In the genomic region with DNA sequence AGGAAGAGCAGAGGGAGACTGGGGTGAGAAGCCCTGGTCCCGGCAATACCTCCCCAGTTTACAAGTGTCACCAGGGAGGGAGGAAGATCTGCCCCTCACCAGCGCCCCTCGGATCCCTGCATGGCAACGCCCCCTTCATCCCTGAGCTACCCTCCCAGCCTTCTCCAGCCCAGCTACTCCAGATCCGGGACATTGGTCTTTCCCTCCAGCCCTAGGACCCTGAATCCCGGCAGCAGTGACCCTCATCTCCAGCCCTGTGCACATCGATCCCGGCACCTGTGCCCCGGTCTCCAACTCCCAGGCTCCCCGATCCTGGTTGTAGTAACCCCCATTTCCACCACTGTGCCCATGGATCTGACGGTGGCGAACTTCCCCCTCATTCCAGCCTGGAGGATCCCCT, we compare ENCODE assay signal across 8 mouse cellular contexts. TPM values are rescaled to one million over a fixed set of nuclear protein-coding genes. Genes with fewer than 3 reads are reported as not detected.
A peak's percentile ranks its signal among the peaks of the same experiment; 100 is the strongest.
DNase-seq lines count a peak whose midpoint lies in the region; ATAC-seq and TF ChIP-seq lines count a peak whose summit lies in the region.

No protein-coding gene starts in this region.

- no peak for TF ChIP-seq CTCF in E14TG2a.4 (conservative IDR thresholded peaks at IDR 0.05; ENCODE audit: low read length)

- H3K4me2 ChIP-seq in forebrain, embryonic 12.5 days: peak overlapping the region; percentile 93
- H3K4me2 ChIP-seq in liver, embryonic 15.5 days: peak overlapping the region; percentile 96

- peak overlapping the region; percentile 72 for H3K9ac ChIP-seq in forebrain, embryonic 12.5 days
- peak overlapping the region; percentile 62 for H3K9ac ChIP-seq in liver, embryonic 15.5 days

- H3K27me3 ChIP-seq in heart, embryonic 10.5 days (ENCODE audit: insufficient read depth, poor library complexity, severe bottlenecking): no peaks in the 10 kb centered on the region
- H3K27me3 ChIP-seq in E14TG2a.4 (ENCODE audit: insufficient read depth, low read length): no peaks in the 10 kb centered on the region
- H3K27me3 ChIP-seq in forebrain, embryonic 12.5 days: 0 out of 2 replicates have a peak, but pooled peaks cover 9% of the 10 kb centered on the region
- peaks cover 7% of the 10 kb centered on the region; the same call in 1 of the 2 replicates for H3K27me3 ChIP-seq in liver, embryonic 15.5 days

- H3K4me3 ChIP-seq in heart, embryonic 10.5 days: peak overlapping the region; percentile 79
- peak overlapping the region; percentile 99 for H3K4me3 ChIP-seq in E14TG2a.4 (replicated peaks; ENCODE audit: low read length)
- H3K4me3 ChIP-seq in forebrain, embryonic 12.5 days (replicated peaks): peak overlapping the region; percentile 63
- peak overlapping the region; percentile 68 for H3K4me3 ChIP-seq in liver, embryonic 15.5 days (replicated peaks)

- H3K36me3 ChIP-seq in heart, embryonic 10.5 days: peaks cover 23% of the 10 kb centered on the region
- peaks cover 32% of the 10 kb centered on the region for H3K36me3 ChIP-seq in E14TG2a.4 (ENCODE audit: insufficient read depth, low read length)
- H3K36me3 ChIP-seq in forebrain, embryonic 12.5 days (replicated peaks): peaks cover 22% of the 10 kb centered on the region
- H3K36me3 ChIP-seq in liver, embryonic 15.5 days (replicated peaks): peaks cover 11% of the 10 kb centered on the region

- H3K9me3 ChIP-seq in heart, embryonic 10.5 days: no peaks in the 10 kb centered on the region
- no peaks in the 10 kb centered on the region for H3K9me3 ChIP-seq in E14TG2a.4 (ENCODE audit: low read length)
- H3K9me3 ChIP-seq in forebrain, embryonic 12.5 days: no peaks in the 10 kb centered on the region
- H3K9me3 ChIP-seq in liver, embryonic 15.5 days (replicated peaks): no peaks in the 10 kb centered on the region

- WGBS in heart, embryonic 10.5 days: 2% methylated on average over 12 of the region's 12 CpGs
- under 1% methylated on average over 12 of the region's 12 CpGs for WGBS in forebrain, embryonic 12.5 days
- WGBS in liver, embryonic 15.5 days (ENCODE audit: insufficient replicate concordance): 2% methylated on average over 12 of the region's 12 CpGs

- peak; percentile 25 for ATAC-seq in forebrain, embryonic 12.5 days (ENCODE audit: low FRiP score)
- no peak for ATAC-seq in liver, embryonic 15.5 days (ENCODE audit: insufficient read depth)

- peaks cover 43% of the 10 kb centered on the region for H3K4me1 ChIP-seq in heart, embryonic 10.5 days
- H3K4me1 ChIP-seq in E14TG2a.4 (replicated peaks; ENCODE audit: low read depth, low read length): peaks cover 68% of the 10 kb centered on the region
- peaks cover 31% of the 10 kb centered on the region for H3K4me1 ChIP-seq in forebrain, embryonic 12.5 days
- H3K4me1 ChIP-seq in liver, embryonic 15.5 days (replicated peaks): peaks cover 48% of the 10 kb centered on the region

- peak overlapping the region; percentile 91 for H3K27ac ChIP-seq in heart, embryonic 10.5 days
- H3K27ac ChIP-seq in forebrain, embryonic 12.5 days: peak overlapping the region; percentile 79
- H3K27ac ChIP-seq in liver, embryonic 15.5 days (replicated peaks): peak overlapping the region; percentile 55

- DNase-seq in heart, embryonic 10.5 days (ENCODE audit: low spot score): no peak
- no peak for DNase-seq in heart, postnatal 4 days
- DNase-seq in adrenal gland, postnatal 25 days: no peak
- DNase-seq in B cell, adult 2 months: no peak
- no peak for DNase-seq in kidney, postnatal 14 days

RNA-seq across cellular contexts. Expression of gene Mvd, which starts 0.4 kb away (rescaled TPM):
- polyA plus RNA-seq in heart, embryonic 10.5 days (2016; fragmentation: Nextera tagmentation; extraction: Ambion mirVana): 41.7 and 43.8 TPM in 2 replicates
- 1 to 10 TPM; 8.0 to 8.4 TPM for total RNA-seq in heart, postnatal 4 days (2021)
- polyA plus RNA-seq in forebrain, embryonic 12.5 days (2016; fragmentation: Nextera tagmentation; extraction: Ambion mirVana): 39.3 and 42.6 TPM in 2 replicates
- 24.3 and 25.1 TPM in 2 replicates for polyA plus RNA-seq in liver, embryonic 15.5 days (2015; fragmentation: Nextera tagmentation; extraction: Ambion mirVana)
- total RNA-seq in adrenal gland, postnatal 25 days (2021): 53.6 and 78.3 TPM in 2 replicates

RNA-seq across cellular contexts. Expression of gene Cyba, which starts 10.1 kb away (rescaled TPM):
- polyA plus RNA-seq in heart, embryonic 10.5 days (2016; fragmentation: Nextera tagmentation; extraction: Ambion mirVana): 185 and 214 TPM in 2 replicates
- total RNA-seq in heart, postnatal 4 days (2021): 10 to 100 TPM; 59.7 to 69.2 TPM
- 37.8 and 42.6 TPM in 2 replicates for polyA plus RNA-seq in forebrain, embryonic 12.5 days (2016; fragmentation: Nextera tagmentation; extraction: Ambion mirVana)
- polyA plus RNA-seq in liver, embryonic 15.5 days (2015; fragmentation: Nextera tagmentation; extraction: Ambion mirVana): 196 TPM in 2 replicates
- 25.4 and 27.0 TPM in 2 replicates for total RNA-seq in adrenal gland, postnatal 25 days (2021)

RNA-seq across cellular contexts. Expression of gene Snai3, which starts 17.8 kb away (rescaled TPM):
- 2.3 and 6.6 TPM in 2 replicates for polyA plus RNA-seq in heart, embryonic 10.5 days (2016; fragmentation: Nextera tagmentation; extraction: Ambion mirVana)
- under 1 TPM; 0.55 to 0.63 TPM for total RNA-seq in heart, postnatal 4 days (2021)
- 0.15 TPM in 1 of 2 replicates, not detected in the other for polyA plus RNA-seq in forebrain, embryonic 12.5 days (2016; fragmentation: Nextera tagmentation; extraction: Ambion mirVana)
- polyA plus RNA-seq in liver, embryonic 15.5 days (2015; fragmentation: Nextera tagmentation; extraction: Ambion mirVana): 0.38 and 0.64 TPM in 2 replicates
- not detected in 2 replicates for total RNA-seq in adrenal gland, postnatal 25 days (2021)

RNA-seq across cellular contexts. Expression of gene Il17c, which starts 21.0 kb away (rescaled TPM):
- not detected in 2 replicates for polyA plus RNA-seq in heart, embryonic 10.5 days (2016; fragmentation: Nextera tagmentation; extraction: Ambion mirVana)
- not detected for total RNA-seq in heart, postnatal 4 days (2021)
- polyA plus RNA-seq in forebrain, embryonic 12.5 days (2016; fragmentation: Nextera tagmentation; extraction: Ambion mirVana): not detected in 2 replicates
- not detected in 2 replicates for polyA plus RNA-seq in liver, embryonic 15.5 days (2015; fragmentation: Nextera tagmentation; extraction: Ambion mirVana)
- total RNA-seq in adrenal gland, postnatal 25 days (2021): not detected in 2 replicates

RNA-seq across cellular contexts. Expression of gene Rnf166, which starts 33.1 kb away (rescaled TPM):
- 37.1 and 38.8 TPM in 2 replicates for polyA plus RNA-seq in heart, embryonic 10.5 days (2016; fragmentation: Nextera tagmentation; extraction: Ambion mirVana)
- 10 to 100 TPM; 24.3 to 27.4 TPM for total RNA-seq in heart, postnatal 4 days (2021)
- polyA plus RNA-seq in forebrain, embryonic 12.5 days (2016; fragmentation: Nextera tagmentation; extraction: Ambion mirVana): 35.1 and 35.4 TPM in 2 replicates
- 11.5 and 15.1 TPM in 2 replicates for polyA plus RNA-seq in liver, embryonic 15.5 days (2015; fragmentation: Nextera tagmentation; extraction: Ambion mirVana)
- total RNA-seq in adrenal gland, postnatal 25 days (2021): 65.3 and 66.5 TPM in 2 replicates
